26 mouse cellular contexts compared by ENCODE assay signal in genomic region chr15:78797060-78797329, GRCm38 (mm10). TPM values are rescaled to one million over a fixed set of nuclear protein-coding genes. Genes with fewer than 3 reads are reported as not detected.
DNase-seq lines count a peak whose midpoint lies in the region; ATAC-seq lines count a peak whose summit lies in the region.
"Had no signal": no experiment of that assay in that cellular context is flagged by ENCODE, and none has a peak within 500 bp of the region (broad histone marks: within the 10 kb centered on the region; RNA-seq: fewer than 3 reads in every experiment).

No protein-coding gene starts in this region.

- H3K4me1 ChIP-seq in forebrain, embryonic 10.5 days = peaks cover 42% of the 10 kb centered on the region
- peaks cover 7% of the 10 kb centered on the region for H3K4me1 ChIP-seq in forebrain, embryonic 16.5 days (replicated peaks; ENCODE audit: control insufficient read depth, insufficient read depth, low read length)
- H3K4me1 ChIP-seq in kidney, embryonic 15.5 days = peaks cover 49% of the 10 kb centered on the region
- H3K4me1 ChIP-seq in midbrain, embryonic 10.5 days = peaks cover 35% of the 10 kb centered on the region
- H3K4me1 ChIP-seq in midbrain, embryonic 11.5 days (ENCODE audit: control insufficient read depth, insufficient read depth, low read length) = peaks cover 12% of the 10 kb centered on the region

- no peak for DNase-seq in forebrain, embryonic 10.5 days (ENCODE audit: extremely low spot score, low spot score)
- no peak for DNase-seq in kidney, postnatal 14 days
- no peak for DNase-seq in midbrain, embryonic 10.5 days (ENCODE audit: low spot score)
- DNase-seq in midbrain, embryonic 11.5 days (ENCODE audit: low spot score, missing footprints) = no peak
- DNase-seq in yolk sac, embryonic 10.5 days (ENCODE audit: low spot score) = no peak
- DNase-seq: adrenal gland, adult 2 months; adrenal gland, postnatal 36 days; cerebellum, adult 2 months; cerebellum, postnatal 14 days; layer of hippocampus, adult 9-11 months; lung, embryonic 14.5 days had no signal

- H3K27me3 ChIP-seq in forebrain, embryonic 10.5 days (ENCODE audit: poor library complexity, severe bottlenecking) = peaks cover 63% of the 10 kb centered on the region
- H3K27me3 ChIP-seq in forebrain, embryonic 16.5 days (replicated peaks; ENCODE audit: control insufficient read depth, insufficient read depth, low read length) = peaks cover 13% of the 10 kb centered on the region
- H3K27me3 ChIP-seq in kidney, embryonic 15.5 days = peaks cover 72% of the 10 kb centered on the region
- peaks cover 63% of the 10 kb centered on the region for H3K27me3 ChIP-seq in midbrain, embryonic 10.5 days (ENCODE audit: low read depth, poor library complexity, severe bottlenecking)
- peaks cover 12% of the 10 kb centered on the region for H3K27me3 ChIP-seq in midbrain, embryonic 11.5 days (ENCODE audit: control insufficient read depth, insufficient read depth, low read length)

- WGBS in forebrain, embryonic 10.5 days = 80% methylated on average over 8 of the region's 8 CpGs
- 91% methylated on average over 8 of the region's 8 CpGs for WGBS in forebrain, embryonic 16.5 days
- WGBS in kidney, embryonic 15.5 days = 35% methylated on average over 8 of the region's 8 CpGs
- WGBS in midbrain, embryonic 10.5 days = 90% methylated on average over 8 of the region's 8 CpGs
- WGBS in midbrain, embryonic 11.5 days = 96% methylated on average over 8 of the region's 8 CpGs

- H3K4me2 ChIP-seq in forebrain, embryonic 16.5 days (ENCODE audit: low read length) = no peak overlapping the region
- H3K4me2 ChIP-seq in kidney, embryonic 15.5 days = no peak overlapping the region
- no peak overlapping the region for H3K4me2 ChIP-seq in midbrain, embryonic 11.5 days
- H3K4me2 ChIP-seq: forebrain, embryonic 12.5 days; heart, embryonic 13.5 days; hindbrain, embryonic 12.5 days; intestine, embryonic 15.5 days; liver, embryonic 15.5 days; lung, embryonic 14.5 days; midbrain, embryonic 12.5 days; neural tube, embryonic 13.5 days had no signal

- peak overlapping the region; percentile 15; the same call in 1 of the 2 replicates for H3K27ac ChIP-seq in forebrain, embryonic 10.5 days
- no peak overlapping the region for H3K27ac ChIP-seq in forebrain, embryonic 16.5 days (ENCODE audit: low read length)
- peak overlapping the region; percentile 79 for H3K27ac ChIP-seq in kidney, embryonic 15.5 days
- 0 out of 2 replicates have a peak overlapping the region, but pooled peaks have one; percentile 34 for H3K27ac ChIP-seq in midbrain, embryonic 10.5 days (replicated peaks)
- no peak overlapping the region for H3K27ac ChIP-seq in midbrain, embryonic 11.5 days (ENCODE audit: low read depth, low read length)
- H3K27ac ChIP-seq: forebrain, embryonic 12.5 days; hindbrain, embryonic 12.5 days; hindbrain, postnatal 0 days; intestine, embryonic 15.5 days; liver, embryonic 15.5 days; midbrain, embryonic 12.5 days; neural tube, embryonic 13.5 days had no signal

- H3K36me3 ChIP-seq in forebrain, embryonic 10.5 days (replicated peaks) = no peaks in the 10 kb centered on the region
- H3K36me3 ChIP-seq in forebrain, embryonic 16.5 days (ENCODE audit: control insufficient read depth, insufficient read depth) = no peaks in the 10 kb centered on the region
- H3K36me3 ChIP-seq in kidney, embryonic 15.5 days = peaks cover 9% of the 10 kb centered on the region
- H3K36me3 ChIP-seq in midbrain, embryonic 10.5 days = no peaks in the 10 kb centered on the region
- no peaks in the 10 kb centered on the region for H3K36me3 ChIP-seq in midbrain, embryonic 11.5 days (ENCODE audit: control insufficient read depth, insufficient read depth, low read length)
- H3K36me3 ChIP-seq: forebrain, embryonic 12.5 days; hindbrain, embryonic 12.5 days; intestine, embryonic 15.5 days; midbrain, embryonic 12.5 days; neural tube, embryonic 13.5 days had no signal

- no peak overlapping the region for H3K9ac ChIP-seq in forebrain, embryonic 16.5 days (replicated peaks; ENCODE audit: low read depth, low read length)
- no peak overlapping the region for H3K9ac ChIP-seq in kidney, embryonic 15.5 days
- no peak overlapping the region for H3K9ac ChIP-seq in midbrain, embryonic 11.5 days (ENCODE audit: low read length)
- H3K9ac ChIP-seq: forebrain, embryonic 12.5 days; hindbrain, embryonic 12.5 days; intestine, embryonic 15.5 days; liver, embryonic 15.5 days; lung, embryonic 14.5 days; midbrain, embryonic 12.5 days; neural tube, embryonic 13.5 days had no signal

- H3K4me3 ChIP-seq in forebrain, embryonic 10.5 days = no peak overlapping the region
- H3K4me3 ChIP-seq in forebrain, embryonic 16.5 days (replicated peaks; ENCODE audit: low read length) = no peak overlapping the region
- no peak overlapping the region for H3K4me3 ChIP-seq in kidney, embryonic 15.5 days (replicated peaks)
- no peak overlapping the region for H3K4me3 ChIP-seq in midbrain, embryonic 10.5 days
- H3K4me3 ChIP-seq in midbrain, embryonic 11.5 days (ENCODE audit: low read depth, low read length) = no peak overlapping the region
- H3K4me3 ChIP-seq: erythroblast, embryonic 14.5 days; forebrain, embryonic 12.5 days; heart, embryonic 13.5 days; hindbrain, embryonic 12.5 days; intestine, embryonic 15.5 days; liver, embryonic 15.5 days; midbrain, embryonic 12.5 days; neural tube, embryonic 13.5 days had no signal

- no peaks in the 10 kb centered on the region for H3K9me3 ChIP-seq in forebrain, embryonic 10.5 days
- no peaks in the 10 kb centered on the region for H3K9me3 ChIP-seq in forebrain, embryonic 16.5 days (ENCODE audit: control insufficient read depth, low read length)
- no peaks in the 10 kb centered on the region for H3K9me3 ChIP-seq in kidney, embryonic 15.5 days (replicated peaks)
- no peaks in the 10 kb centered on the region for H3K9me3 ChIP-seq in midbrain, embryonic 10.5 days (replicated peaks)
- H3K9me3 ChIP-seq in midbrain, embryonic 11.5 days (ENCODE audit: control insufficient read depth, low read length) = no peaks in the 10 kb centered on the region
- H3K9me3 ChIP-seq: forebrain, embryonic 12.5 days; heart, embryonic 13.5 days; hindbrain, embryonic 12.5 days; intestine, embryonic 15.5 days; liver, embryonic 15.5 days; midbrain, embryonic 12.5 days; neural tube, embryonic 13.5 days had no signal

- no peak for ATAC-seq in forebrain, embryonic 16.5 days
- ATAC-seq in kidney, embryonic 15.5 days (replicated peaks; ENCODE audit: low FRiP score) = 0 out of 2 replicates have a peak, but pooled peaks have one; percentile 2
- no peak for ATAC-seq in midbrain, embryonic 11.5 days (ENCODE audit: low FRiP score)
- ATAC-seq: activated CD4-positive, CD25-positive, alpha-beta regulatory T cell, adult 4 months; intestine, embryonic 15.5 days had no signal

RNA-seq across cellular contexts. Expression of gene Card10, which starts 5.8 kb away (rescaled TPM):
- polyA plus RNA-seq in forebrain, embryonic 10.5 days (2016; fragmentation: Nextera tagmentation; extraction: Ambion mirVana) = 2.4 and 2.6 TPM in 2 replicates
- polyA plus RNA-seq in forebrain, embryonic 16.5 days (2015; fragmentation: Nextera tagmentation; extraction: Ambion mirVana) = 1.3 and 1.4 TPM in 2 replicates
- 9.1 and 9.5 TPM in 2 replicates for polyA plus RNA-seq in kidney, embryonic 15.5 days (2015; fragmentation: Nextera tagmentation; extraction: Ambion mirVana)
- polyA plus RNA-seq in midbrain, embryonic 10.5 days (2016; fragmentation: Nextera tagmentation; extraction: Ambion mirVana) = 2.6 TPM in 2 replicates
- polyA plus RNA-seq in midbrain, embryonic 11.5 days (2014; fragmentation: Nextera tagmentation; extraction: Ambion mirVana) = 1.3 and 1.5 TPM in 2 replicates
- polyA plus RNA-seq: activated CD4-positive, CD25-positive, alpha-beta regulatory T cell, adult 4 months had no signal

RNA-seq across cellular contexts. Expression of gene Mfng, which starts 23.7 kb away (rescaled TPM):
- 71.1 and 83.6 TPM in 2 replicates for polyA plus RNA-seq in forebrain, embryonic 10.5 days (2016; fragmentation: Nextera tagmentation; extraction: Ambion mirVana)
- 58.1 and 67.0 TPM in 2 replicates for polyA plus RNA-seq in forebrain, embryonic 16.5 days (2015; fragmentation: Nextera tagmentation; extraction: Ambion mirVana)
- 25.4 and 25.6 TPM in 2 replicates for polyA plus RNA-seq in kidney, embryonic 15.5 days (2015; fragmentation: Nextera tagmentation; extraction: Ambion mirVana)
- 81.5 and 121 TPM in 2 replicates for polyA plus RNA-seq in midbrain, embryonic 10.5 days (2016; fragmentation: Nextera tagmentation; extraction: Ambion mirVana)
- polyA plus RNA-seq in midbrain, embryonic 11.5 days (2014; fragmentation: Nextera tagmentation; extraction: Ambion mirVana) = 57.2 and 61.8 TPM in 2 replicates
- polyA plus RNA-seq: C2C12 had no signal

RNA-seq across cellular contexts. Expression of gene Cdc42ep1, which starts 45.4 kb away (rescaled TPM):
- polyA plus RNA-seq in forebrain, embryonic 10.5 days (2016; fragmentation: Nextera tagmentation; extraction: Ambion mirVana) = 12.6 and 12.7 TPM in 2 replicates
- polyA plus RNA-seq in forebrain, embryonic 16.5 days (2015; fragmentation: Nextera tagmentation; extraction: Ambion mirVana) = 9.7 and 11.0 TPM in 2 replicates
- 46.2 and 51.1 TPM in 2 replicates for polyA plus RNA-seq in kidney, embryonic 15.5 days (2015; fragmentation: Nextera tagmentation; extraction: Ambion mirVana)
- polyA plus RNA-seq in midbrain, embryonic 10.5 days (2016; fragmentation: Nextera tagmentation; extraction: Ambion mirVana) = 12.9 and 14.3 TPM in 2 replicates
- polyA plus RNA-seq in midbrain, embryonic 11.5 days (2014; fragmentation: Nextera tagmentation; extraction: Ambion mirVana) = 6.4 and 9.0 TPM in 2 replicates
- polyA plus RNA-seq: activated CD4-positive, CD25-positive, alpha-beta regulatory T cell, adult 4 months had no signal

RNA-seq across cellular contexts. Expression of gene Lgals2, which starts 58.3 kb away (rescaled TPM):
- polyA plus RNA-seq in forebrain, embryonic 10.5 days (2016; fragmentation: Nextera tagmentation; extraction: Ambion mirVana) = not detected in 2 replicates
- polyA plus RNA-seq in forebrain, embryonic 16.5 days (2015; fragmentation: Nextera tagmentation; extraction: Ambion mirVana) = not detected in 2 replicates
- 0.60 and 1.8 TPM in 2 replicates for polyA plus RNA-seq in kidney, embryonic 15.5 days (2015; fragmentation: Nextera tagmentation; extraction: Ambion mirVana)
- polyA plus RNA-seq in midbrain, embryonic 10.5 days (2016; fragmentation: Nextera tagmentation; extraction: Ambion mirVana) = not detected in 2 replicates
- not detected in 2 replicates for polyA plus RNA-seq in midbrain, embryonic 11.5 days (2014; fragmentation: Nextera tagmentation; extraction: Ambion mirVana)
- polyA plus RNA-seq: activated CD4-positive, CD25-positive, alpha-beta regulatory T cell, adult 4 months; erythroblast, embryonic 14.5 days; forebrain, embryonic 12.5 days; heart, embryonic 13.5 days; hindbrain, embryonic 12.5 days; hindbrain, postnatal 0 days; limb, embryonic 11.5 days; midbrain, embryonic 12.5 days; midbrain, postnatal 0 days; neural tube, embryonic 13.5 days had no signal

Comparison
In these comparisons a context has a peak if more than half of its experiments do, and no peak if none do; other contexts are left out.
1. H3K27ac ChIP-seq: peak in forebrain, embryonic 10.5 days (single experiment), kidney, embryonic 15.5 days (single experiment) and midbrain, embryonic 10.5 days (single experiment); none in forebrain, embryonic 16.5 days (single experiment) and midbrain, embryonic 11.5 days (single experiment).